Mouse (Mus musculus) megakaryocyte, embryonic 14.5 days (primary cell): ENCODE results near the gene Schip1. TPM values are rescaled to one million over a fixed set of nuclear protein-coding genes. Genes with fewer than 3 reads are reported as not detected.

Experiments
- H3K27me3 ChIP-seq: replicated peaks from 2 replicates; pipeline ENCODE3; 2012; ENCODE audit warnings: inconsistent platforms
- H3K36me3 ChIP-seq: replicated peaks from 2 replicates; pipeline ENCODE3; 2012; ENCODE audit warnings: low read length, inconsistent platforms, mixed read lengths
- H3K4me1 ChIP-seq: 2 replicates; pipeline ENCODE4 v1.6.1; 2012; ENCODE audit warnings: inconsistent platforms
- H3K4me3 ChIP-seq: replicated peaks from 2 replicates; pipeline ENCODE3; 2012; ENCODE audit warnings: moderate library complexity, mild to moderate bottlenecking, inconsistent platforms
- H3K9me3 ChIP-seq: 2 replicates; pipeline ENCODE4 v1.6.1; 2012; ENCODE audit warnings: inconsistent platforms
- FLI1 ChIP-seq: IDR thresholded peaks from 2 replicates; pipeline ENCODE4 v1.6.1; 2012; ENCODE audit warnings: low read length, inconsistent platforms, mixed read lengths
- GATA1 ChIP-seq: IDR thresholded peaks from 3 replicates; pipeline ENCODE4 v1.6.1; 2012; ENCODE audit warnings: mixed read lengths, low read length, inconsistent platforms, borderline replicate concordance
- polyA plus RNA-seq: library from polyadenylated mRNA; stranded (reverse); fragments of >175 nt; gene quantifications from 2 replicates; pipeline ENCODE4 v1.2.3, GENCODE M21; 2012; ENCODE audit warnings: low replicate concordance; ENCODE audit not compliant: insufficient read depth

The Schip1 gene
- polyA plus RNA-seq, 1 experiment: 18.7 TPM

DNA sequence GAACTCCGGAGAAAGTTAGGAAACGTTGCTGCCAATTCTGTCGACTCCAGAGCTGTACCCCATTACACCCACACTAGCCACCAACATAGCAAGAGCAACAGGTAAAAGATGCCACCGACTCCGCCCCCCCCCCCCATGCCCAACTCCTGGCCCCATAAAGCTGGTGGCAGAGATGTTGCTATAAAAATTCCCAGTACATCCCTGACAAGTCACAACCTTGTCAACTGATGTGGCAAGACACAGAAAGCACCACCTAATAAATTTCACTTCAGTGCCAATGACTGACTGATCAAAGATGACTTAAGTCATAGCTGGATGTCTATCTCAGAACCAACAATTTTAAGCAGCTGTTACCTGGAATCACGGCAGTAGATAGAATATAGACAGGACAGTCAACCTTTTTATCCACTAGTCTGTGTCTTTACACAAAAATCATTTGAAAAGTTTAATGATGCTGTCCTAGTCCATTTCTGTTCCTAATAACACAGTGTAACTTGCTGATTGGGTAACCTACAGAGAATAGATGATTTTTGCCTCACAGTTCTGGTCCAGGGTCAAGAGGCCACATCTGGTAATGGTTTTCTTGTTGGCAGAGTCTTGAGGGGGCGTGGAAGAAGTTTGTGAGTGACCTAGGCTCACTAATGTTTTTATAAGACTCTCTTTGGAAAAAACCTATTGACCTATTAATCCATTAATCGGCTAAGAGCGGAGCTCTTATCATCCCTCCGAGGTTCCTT, 389.3 kb downstream of the Schip1 start:
- Histone ChIP-seq H3K36me3 (no peaks in the 10 kb centered on the region), H3K4me3 (no peak overlapping the region), H3K27me3 (no peaks in the 10 kb centered on the region), H3K9me3 (no peaks in the 10 kb centered on the region), H3K4me1 (peaks cover 15% of the 10 kb centered on the region)
- no peak for TF ChIP-seq GATA1

DNA sequence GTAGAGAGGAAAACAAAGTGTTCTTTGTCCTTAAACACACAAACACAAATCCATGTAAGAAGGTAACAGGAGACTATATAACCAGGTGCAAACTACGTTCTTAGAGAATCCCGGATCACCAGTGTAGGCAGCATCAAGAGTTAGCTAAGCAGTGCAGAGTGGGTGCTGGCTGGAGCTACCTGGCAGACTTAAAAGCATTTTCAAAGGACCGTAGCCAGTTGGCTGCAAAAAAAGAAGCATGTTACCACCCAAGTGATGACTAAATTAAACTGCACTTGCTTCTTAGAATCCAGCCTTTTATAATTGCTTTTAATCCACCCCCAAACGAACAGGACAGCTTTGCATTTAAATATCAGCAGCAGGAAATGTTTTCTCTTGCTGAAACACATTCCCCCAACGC, 402.0 kb downstream of the Schip1 start:
- Histone ChIP-seq H3K27me3 (peaks cover 9% of the 10 kb centered on the region), H3K9me3 (no peaks in the 10 kb centered on the region), H3K4me1 (peaks cover 34% of the 10 kb centered on the region), H3K36me3 (no peaks in the 10 kb centered on the region), H3K4me3 (no peak overlapping the region)
- no peak for TF ChIP-seq GATA1
- TF ChIP-seq FLI1: no peak

- Histone ChIP-seq H3K36me3 (no peaks in the 10 kb centered on the region), H3K4me1 (peaks cover 31% of the 10 kb centered on the region), H3K9me3 (peaks cover 4% of the 10 kb centered on the region), H3K27me3 (peaks cover 11% of the 10 kb centered on the region), H3K4me3 (peak overlapping the region; percentile 79)
- no peak for TF ChIP-seq FLI1
- no peak for TF ChIP-seq GATA1
Observed at GRCm38 (mm10) chr3:68467941-68468687, 403.5 kb downstream of the Schip1 start.

GRCm38 (mm10) chr3:68469643-68470042, 405.0 kb downstream of the Schip1 start:
- peaks cover 32% of the 10 kb centered on the region for H3K4me1 ChIP-seq
- H3K27me3 ChIP-seq: peaks cover 11% of the 10 kb centered on the region
- no peak overlapping the region for H3K4me3 ChIP-seq
- no peaks in the 10 kb centered on the region for H3K36me3 ChIP-seq
- TF ChIP-seq FLI1: no peak
- TF ChIP-seq GATA1: no peak
- peaks cover 7% of the 10 kb centered on the region for H3K9me3 ChIP-seq

DNA sequence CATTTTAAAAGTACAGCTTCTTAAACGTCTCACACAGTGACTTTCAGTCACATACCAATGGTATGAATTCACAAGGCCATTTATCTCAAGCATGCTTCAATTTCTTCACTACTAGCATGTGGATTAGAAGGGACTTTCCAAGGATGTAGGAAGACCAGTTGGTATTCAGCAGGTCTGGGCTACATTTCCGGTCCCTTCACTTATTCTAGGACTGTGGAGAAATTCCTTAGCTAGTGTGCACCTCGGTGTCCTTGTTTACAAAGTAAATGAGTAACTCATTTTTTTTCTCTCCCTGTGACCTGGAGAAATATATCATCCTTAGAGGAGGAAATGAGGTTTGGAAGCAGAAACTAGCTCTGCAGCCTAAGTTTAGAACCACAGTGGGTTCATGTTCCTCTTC, 405.5 kb downstream of the Schip1 start:
- Histone ChIP-seq H3K4me1 (peaks cover 32% of the 10 kb centered on the region), H3K9me3 (peaks cover 7% of the 10 kb centered on the region), H3K36me3 (no peaks in the 10 kb centered on the region), H3K4me3 (no peak overlapping the region), H3K27me3 (peaks cover 11% of the 10 kb centered on the region)
- no peak for TF ChIP-seq FLI1

GRCm38 (mm10) chr3:68470622-68471021, 406.0 kb downstream of the Schip1 start:
- Histone ChIP-seq H3K4me1 (peaks cover 32% of the 10 kb centered on the region), H3K27me3 (peaks cover 11% of the 10 kb centered on the region), H3K9me3 (peaks cover 7% of the 10 kb centered on the region), H3K36me3 (no peaks in the 10 kb centered on the region), H3K4me3 (no peak overlapping the region)
- TF ChIP-seq FLI1: no peak
- no peak for TF ChIP-seq GATA1

- Histone ChIP-seq H3K9me3 (peaks cover 7% of the 10 kb centered on the region), H3K36me3 (no peaks in the 10 kb centered on the region), H3K4me3 (no peak overlapping the region), H3K27me3 (peaks cover 10% of the 10 kb centered on the region), H3K4me1 (peaks cover 3% of the 10 kb centered on the region; the same call in 1 of the 2 replicates)
- TF ChIP-seq FLI1 (no peak), GATA1 (no peak)
Observed at GRCm38 (mm10) chr3:68476336-68476735, 411.7 kb downstream of the Schip1 start.

- Histone ChIP-seq H3K4me3 (no peak overlapping the region), H3K27me3 (peaks cover 7% of the 10 kb centered on the region), H3K9me3 (peaks cover 7% of the 10 kb centered on the region), H3K36me3 (no peaks in the 10 kb centered on the region), H3K4me1 (peaks cover 3% of the 10 kb centered on the region; the same call in 1 of the 2 replicates)
- TF ChIP-seq FLI1 (no peak), GATA1 (no peak)
Observed at GRCm38 (mm10) chr3:68477478-68477877, 412.9 kb downstream of the Schip1 start.

GRCm38 (mm10) chr3:68479266-68479665, 414.7 kb downstream of the Schip1 start:
- no peaks in the 10 kb centered on the region for H3K9me3 ChIP-seq
- no peaks in the 10 kb centered on the region for H3K4me1 ChIP-seq
- no peak for TF ChIP-seq GATA1
- TF ChIP-seq FLI1: no peak
- H3K36me3 ChIP-seq: no peaks in the 10 kb centered on the region
- H3K4me3 ChIP-seq: no peak overlapping the region
- H3K27me3 ChIP-seq: peaks cover 10% of the 10 kb centered on the region

GRCm38 (mm10) chr3:68483517-68483916, 418.9 kb downstream of the Schip1 start:
- H3K4me1 ChIP-seq: no peaks in the 10 kb centered on the region
- no peak overlapping the region for H3K4me3 ChIP-seq
- H3K27me3 ChIP-seq: peaks cover 10% of the 10 kb centered on the region
- no peak for TF ChIP-seq FLI1
- TF ChIP-seq GATA1: no peak
- no peaks in the 10 kb centered on the region for H3K36me3 ChIP-seq
- H3K9me3 ChIP-seq: 0 out of 2 replicates have a peak, but pooled peaks cover 5% of the 10 kb centered on the region
